Mouse (Mus musculus) heart, postnatal 0 days (tissue): ENCODE data around the gene Itpkc.

ENCODE experiments used
- CTCF ChIP-seq: IDR thresholded peaks from 2 replicates; pipeline ENCODE4 v1.5.1; 2016; ENCODE audit warnings: antibody characterized with exemption, control low read depth, low read depth
- EP300 ChIP-seq: IDR thresholded peaks from 2 replicates; pipeline ENCODE4 v1.6.1; 2016; ENCODE audit warnings: antibody characterized with exemption, low read depth

GRCm38 (mm10) chr7:27197136-27197535 is 31.3 kb downstream of the Itpkc start:
- TF ChIP-seq CTCF = no peak
- TF ChIP-seq EP300 = no peak
